Mouse (Mus musculus) layer of hippocampus, postnatal 10 days (tissue): ENCODE results near the gene Eya2. TPM values are rescaled to one million over a fixed set of nuclear protein-coding genes. Genes with fewer than 3 reads are reported as not detected.

Experiments
- DNase-seq, 2 experiments: peaks; one replicate each; pipeline ENCODE4 v3.0.0; 2021; ENCODE audit warnings: low spot score in 2 of 2
- total RNA-seq, 2 experiments: library from RNA; stranded (reverse); gene quantifications; 2 replicates each; pipeline ENCODE4 v1.2.3; 2021

The Eya2 gene
- total RNA-seq, 2 experiments from 2014 or later, result 4.0 to 5.3 TPM

GRCm38 (mm10) chr2:165703033-165703805 lies 108.4 kb downstream of the Eya2 start:
- no peak for DNase-seq

- DNase-seq, result no peak
These were observed 113.4 kb downstream of the Eya2 start for GRCm38 (mm10) chr2:165708266-165708665.

- peak in 1 of 2 experiments; percentile 12 for DNase-seq
These were observed 121.9 kb downstream of the Eya2 start for GRCm38 (mm10) chr2:165716688-165717087.

GRCm38 (mm10) chr2:165717182-165718176 lies 122.6 kb downstream of the Eya2 start:
- no peak for DNase-seq

GRCm38 (mm10) chr2:165719382-165719781 lies 124.5 kb downstream of the Eya2 start:
- DNase-seq, result no peak

GRCm38 (mm10) chr2:165721941-165722340 lies 127.1 kb downstream of the Eya2 start:
- DNase-seq, result no peak

GRCm38 (mm10) chr2:165732552-165733238 lies 137.9 kb downstream of the Eya2 start:
- DNase-seq, result no peak

- DNase-seq, result no peak
These were observed 138.9 kb downstream of the Eya2 start for GRCm38 (mm10) chr2:165733701-165734100.

GRCm38 (mm10) chr2:165736297-165736696 lies 141.5 kb downstream of the Eya2 start:
- DNase-seq, result no peak

GRCm38 (mm10) chr2:165740381-165740780 lies 145.5 kb downstream of the Eya2 start:
- no peak for DNase-seq

GRCm38 (mm10) chr2:165740982-165741381 lies 146.2 kb downstream of the Eya2 start:
- DNase-seq, result no peak

GRCm38 (mm10) chr2:165741526-165742050 lies 146.8 kb downstream of the Eya2 start:
- no peak for DNase-seq

GRCm38 (mm10) chr2:165742210-165742786 lies 147.5 kb downstream of the Eya2 start:
- DNase-seq, result no peak

- no peak for DNase-seq
These were observed 150.7 kb downstream of the Eya2 start for GRCm38 (mm10) chr2:165745306-165746098.

- no peak for DNase-seq
These were observed 153.1 kb downstream of the Eya2 start for GRCm38 (mm10) chr2:165747975-165748374.

- DNase-seq, result no peak
These were observed 153.6 kb downstream of the Eya2 start for GRCm38 (mm10) chr2:165748426-165748825.

GRCm38 (mm10) chr2:165751068-165751467 lies 156.2 kb downstream of the Eya2 start:
- no peak for DNase-seq

- DNase-seq, result no peak
These were observed 157.9 kb downstream of the Eya2 start for GRCm38 (mm10) chr2:165752704-165753103.

GRCm38 (mm10) chr2:165757799-165758198 lies 163.0 kb downstream of the Eya2 start:
- DNase-seq, result no peak

GRCm38 (mm10) chr2:165758534-165758933 lies 163.7 kb downstream of the Eya2 start:
- no peak for DNase-seq
